Mouse (Mus musculus) heart, embryonic 14.5 days (tissue): ENCODE data around the gene Kat2a. TPM values are rescaled to one million over a fixed set of nuclear protein-coding genes. Genes with fewer than 3 reads are reported as not detected.

ENCODE experiments used
- ATAC-seq: fragments of 200-750 bp; cut with Nextera tagmentation; 2 replicates; pipeline ENCODE4 v1.8.0; 2017; ENCODE audit warnings: low read depth, moderate TSS enrichment; ENCODE audit not compliant: insufficient number of reproducible peaks, insufficient read depth, low FRiP score
- H3K27ac ChIP-seq, 2 experiments: fragments of 200-500 bp in 1 of 2; fragments of 300-500 bp in 1 of 2; sonication (generic) in 1 of 2; replicated peaks in 1 of 2; 2 replicates each; pipeline ENCODE4 v1.5.1; 2012 to 2014; ENCODE audit warnings: low read depth in 2 of 2, low read length in 2 of 2, control low read depth in 1 of 2, mild to moderate bottlenecking in 1 of 2, mixed read lengths in 1 of 2; ENCODE audit not compliant: control insufficient read depth in 1 of 2, insufficient read depth in 1 of 2
- H3K27me3 ChIP-seq: fragments of 300-500 bp; sonication (generic); 2 replicates; pipeline ENCODE4 v1.6.1; 2014; ENCODE audit warnings: mild to moderate bottlenecking, low read length, control low read depth; ENCODE audit not compliant: control insufficient read depth, insufficient read depth
- H3K36me3 ChIP-seq: fragments of 300-500 bp; sonication (generic); 2 replicates; pipeline ENCODE4 v1.6.1; 2014; ENCODE audit warnings: mild to moderate bottlenecking, control low read depth, low read length, mixed read lengths; ENCODE audit not compliant: control insufficient read depth, insufficient read depth
- H3K4me1 ChIP-seq, 2 experiments: fragments of 200-500 bp in 1 of 2; fragments of 300-500 bp in 1 of 2; sonication (generic) in 1 of 2; 2 replicates each; pipeline ENCODE4 v1.6.1; 2012 to 2014; ENCODE audit warnings: low read length in 2 of 2, control low read depth in 1 of 2, mixed read lengths in 1 of 2; ENCODE audit not compliant: control insufficient read depth in 2 of 2, insufficient read depth in 2 of 2
- H3K4me2 ChIP-seq: fragments of 300-500 bp; sonication (generic); 2 replicates; pipeline ENCODE4 v1.6.1; 2014; ENCODE audit warnings: mild to moderate bottlenecking, low read length
- H3K4me3 ChIP-seq, 2 experiments: fragments of 200-500 bp in 1 of 2; fragments of 300-500 bp in 1 of 2; sonication (generic) in 1 of 2; 2 replicates each; pipeline ENCODE4 v1.5.1; 2012 to 2014; ENCODE audit warnings: low read length in 2 of 2, mild to moderate bottlenecking in 2 of 2, control low read depth in 1 of 2, low read depth in 1 of 2, moderate library complexity in 1 of 2; ENCODE audit not compliant: control insufficient read depth in 1 of 2, insufficient read depth in 1 of 2
- H3K9ac ChIP-seq: fragments of 300-500 bp; sonication (generic); 2 replicates; pipeline ENCODE4 v1.6.1; 2014; ENCODE audit warnings: mild to moderate bottlenecking, low read length
- H3K9me3 ChIP-seq: fragments of 300-500 bp; sonication (generic); 2 replicates; pipeline ENCODE4 v1.6.1; 2016; ENCODE audit warnings: low read length, control low read depth; ENCODE audit not compliant: control insufficient read depth
- WGBS: fragments of 180-500 bp; shearing (Covaris S2); extraction: QIAGEN DNeasy Blood & Tissue Kit; methylation state at CpG from one replicate; pipeline ENCODE4 v1.1.7; 2014; 5-methylcytosine and 5-hydroxymethylcytosine counted together
- polyA plus RNA-seq: library from polyadenylated mRNA; unstranded; fragments of >200 nt; fragmentation: Nextera tagmentation; extraction: Ambion mirVana; gene quantifications from 2 replicates; pipeline ENCODE4 v1.2.1, GENCODE M21; 2014

Gene Kat2a
- polyA plus RNA-seq = 28.3 and 29.4 TPM in 2 replicates

- H3K9me3 ChIP-seq = no peaks in the 10 kb centered on the region
- ATAC-seq = peak; percentile 71
- peak within 1 kb of the TSS; percentile 91 for H3K4me3 ChIP-seq
- H3K27ac ChIP-seq = peak within 1 kb of the TSS; percentile 61 to 72
- peaks cover 19 to 25% of the 10 kb centered on the region in 2 experiments for H3K4me1 ChIP-seq
- 2% methylated on average over 47 of the region's 48 CpGs for WGBS
- H3K27me3 ChIP-seq = no peaks in the 10 kb centered on the region
- peaks cover 60% of the 10 kb centered on the region for H3K36me3 ChIP-seq
- peak within 1 kb of the TSS; percentile 94 for H3K9ac ChIP-seq
- H3K4me2 ChIP-seq = peak within 1 kb of the TSS; percentile 76
Observed at GRCm38 (mm10) chr11:100711783-100712615, at the start of gene Kat2a. Kat2a (minus strand) TSS chr11:100712465.

- H3K9me3 ChIP-seq = no peaks in the 10 kb centered on the region
- peak overlapping the region; percentile 83 for H3K4me2 ChIP-seq
- H3K4me3 ChIP-seq = peak overlapping the region; percentile 48 to 57
- peaks cover 35% of the 10 kb centered on the region for H3K27me3 ChIP-seq
- H3K36me3 ChIP-seq = no peaks in the 10 kb centered on the region
- no peak overlapping the region for H3K27ac ChIP-seq
- ATAC-seq = 0 out of 2 replicates have a peak, but pooled peaks have one; percentile 17
- peak overlapping the region; percentile 54 for H3K9ac ChIP-seq
- H3K4me1 ChIP-seq = peaks cover 2 to 3% of the 10 kb centered on the region in 2 experiments; a peak in 2 of 4 replicates
- WGBS = under 1% methylated on average over 27 of the region's 27 CpGs
Observed at GRCm38 (mm10) chr11:100761547-100762045, 49.3 kb upstream of the Kat2a start.

GRCm38 (mm10) chr11:100759611-100760233 is 47.5 kb upstream of the Kat2a start, which contains the start of gene Kcnh4:
Kcnh4 (minus strand) TSS chr11:100759942.
- ATAC-seq = peak; percentile 44; the same call in 1 of the 2 replicates
- H3K27me3 ChIP-seq = peaks cover 38% of the 10 kb centered on the region
- WGBS = 1% methylated on average over 50 of the region's 51 CpGs

GRCm38 (mm10) chr11:100758707-100759610 is 46.7 kb upstream of the Kat2a start:
- Histone ChIP-seq H3K9me3 (no peaks in the 10 kb centered on the region), H3K27ac (no peak overlapping the region), H3K27me3 (peaks cover 38% of the 10 kb centered on the region), H3K4me2 (peak overlapping the region; percentile 26), H3K9ac (no peak overlapping the region), H3K36me3 (no peaks in the 10 kb centered on the region), H3K4me3 (peak overlapping the region in 1 of 2 experiments; percentile 2; a peak in 1 of 4 replicates), H3K4me1 (peaks cover 2 to 3% of the 10 kb centered on the region in 2 experiments; a peak in 2 of 4 replicates)
- WGBS = 2% methylated on average over 35 of the region's 35 CpGs
- no peak for ATAC-seq

More at GRCm38 (mm10) chr11:100759611-100760233, 47.5 kb upstream of the Kat2a start, which contains the start of gene Kcnh4:
- H3K4me2 ChIP-seq = peak within 1 kb of the TSS; percentile 26
- no peaks in the 10 kb centered on the region for H3K9me3 ChIP-seq
- H3K27ac ChIP-seq = no peak within 1 kb of the TSS
- no peak within 1 kb of the TSS for H3K9ac ChIP-seq
- no peaks in the 10 kb centered on the region for H3K36me3 ChIP-seq
- peak within 1 kb of the TSS in 1 of 2 experiments; percentile 2; a peak in 1 of 4 replicates for H3K4me3 ChIP-seq
- H3K4me1 ChIP-seq = peaks cover 2 to 3% of the 10 kb centered on the region in 2 experiments; a peak in 2 of 4 replicates

GRCm38 (mm10) chr11:100757566-100757965 is 45.3 kb upstream of the Kat2a start:
- no peaks in the 10 kb centered on the region for H3K36me3 ChIP-seq
- H3K27me3 ChIP-seq = peaks cover 41% of the 10 kb centered on the region
- 84% methylated on average over 12 of the region's 12 CpGs for WGBS
- H3K9ac ChIP-seq = no peak overlapping the region
- no peak overlapping the region for H3K4me2 ChIP-seq
- no peak for ATAC-seq
- peaks cover 2 to 3% of the 10 kb centered on the region in 2 experiments; a peak in 2 of 4 replicates for H3K4me1 ChIP-seq
- no peaks in the 10 kb centered on the region for H3K9me3 ChIP-seq
- no peak overlapping the region for H3K27ac ChIP-seq
- H3K4me3 ChIP-seq = no peak overlapping the region

- Histone ChIP-seq H3K36me3 (no peaks in the 10 kb centered on the region), H3K4me3 (no peak overlapping the region), H3K9ac (no peak overlapping the region), H3K4me1 (peaks cover 2 to 3% of the 10 kb centered on the region in 2 experiments; a peak in 2 of 4 replicates), H3K9me3 (no peaks in the 10 kb centered on the region), H3K27ac (no peak overlapping the region), H3K4me2 (no peak overlapping the region), H3K27me3 (peaks cover 47% of the 10 kb centered on the region)
- ATAC-seq = no peak
- WGBS = 54% methylated on average over 6 of the region's 6 CpGs
Observed at GRCm38 (mm10) chr11:100756476-100756875, 44.2 kb upstream of the Kat2a start.
